Comparison of ENCODE assay signal across 8 mouse cellular contexts in genomic region chr3:90508950-90509746, GRCm38 (mm10). TPM values are rescaled to one million over a fixed set of nuclear protein-coding genes. Genes with fewer than 3 reads are reported as not detected.
DNase-seq lines count a peak whose midpoint lies in the region; ATAC-seq lines count a peak whose summit lies in the region.

Gene Chtop (minus strand): TSS chr3:90509498.

- under 1% methylated on average over 61 of the region's 66 CpGs for WGBS in hindbrain, embryonic 16.5 days
- 1% methylated on average over 57 of the region's 66 CpGs for WGBS in macrophage (ENCODE audit: missing documents)

- DNase-seq in WW6 (ENCODE audit: low read depth, low spot score), result peak; percentile 98
- DNase-seq in cerebellum, postnatal 4 days (ENCODE audit: low spot score in 2 of 2), result peak; percentile 98 to 99
- DNase-seq in gastrocnemius, adult 18-20 months (ENCODE audit: low spot score), result peak; percentile 100
- DNase-seq in left cerebral cortex, adult 18-20 months (ENCODE audit: low spot score in 2 of 2), result peak; percentile 99 to 100
- DNase-seq in right cerebral cortex, adult 18-20 months, result peak; percentile 99
- DNase-seq in urinary bladder, postnatal 10 days (ENCODE audit: low spot score), result peak; percentile 97

- H3K27ac ChIP-seq in hindbrain, embryonic 16.5 days (ENCODE audit: low read depth, low read length), result peak within 1 kb of the TSS; percentile 97
- H3K27ac ChIP-seq in macrophage, result peak within 1 kb of the TSS; percentile 57

- H3K4me2 ChIP-seq in hindbrain, embryonic 16.5 days (ENCODE audit: low read length), result peak within 1 kb of the TSS; percentile 67

- peaks cover 46% of the 10 kb centered on the region for H3K79me2 ChIP-seq in macrophage (ENCODE audit: inconsistent target)

- peak within 1 kb of the TSS; percentile 98 for H3K9ac ChIP-seq in hindbrain, embryonic 16.5 days (ENCODE audit: low read depth, low read length)

- H3K27me3 ChIP-seq in hindbrain, embryonic 16.5 days (replicated peaks; ENCODE audit: control insufficient read depth, insufficient read depth, low read length), result peaks cover 16% of the 10 kb centered on the region

- H3K9me3 ChIP-seq in hindbrain, embryonic 16.5 days (ENCODE audit: control insufficient read depth, low read length), result no peaks in the 10 kb centered on the region

- H3K36me3 ChIP-seq in hindbrain, embryonic 16.5 days (ENCODE audit: control insufficient read depth, insufficient read depth, low read length), result peaks cover 15% of the 10 kb centered on the region
- peaks cover 31% of the 10 kb centered on the region for H3K36me3 ChIP-seq in macrophage (ENCODE audit: inconsistent target)

- peak; percentile 94 for ATAC-seq in hindbrain, embryonic 16.5 days

- peaks cover 16% of the 10 kb centered on the region for H3K4me1 ChIP-seq in hindbrain, embryonic 16.5 days (ENCODE audit: control insufficient read depth, insufficient read depth, low read depth, low read length)

- peak within 1 kb of the TSS; percentile 85 for H3K4me3 ChIP-seq in hindbrain, embryonic 16.5 days (ENCODE audit: low read length)
- peak within 1 kb of the TSS; percentile 84 for H3K4me3 ChIP-seq in macrophage (ENCODE audit: inconsistent target)

RNA-seq across cellular contexts. Expression of gene Chtop, which starts in this region (rescaled TPM):
- total RNA-seq in gastrocnemius, adult 18-20 months (2021), result 100 to 1,000 TPM in 1 of 2 experiments, 10 to 100 TPM in 1; 88.7 to 103 TPM
- polyA plus RNA-seq in hindbrain, embryonic 16.5 days (2015; fragmentation: Nextera tagmentation; extraction: Ambion mirVana), result 161 and 164 TPM in 2 replicates
- 100 to 1,000 TPM; 165 TPM for total RNA-seq in left cerebral cortex, adult 18-20 months (2021)
- 10 to 100 TPM; 48.8 to 85.5 (median 71.0) TPM for total RNA-seq in macrophage (2018; cell fraction: chromatin; rRNA removed)
- total RNA-seq in macrophage (2018; cell fraction: cytosol; rRNA removed), result 10 to 100 TPM; 54.6 to 73.0 (median 65.6) TPM
- total RNA-seq in macrophage (2018; cell fraction: nucleus; rRNA removed), result 100 to 1,000 TPM in 1 of 26 experiments, 10 to 100 TPM in 25; 73.6 to 102 (median 89.1) TPM
- 50.7 to 64.7 TPM (median 57.9 TPM) in 3 replicates for polyA plus RNA-seq in macrophage (2018)

Comparison
In these comparisons a context has a peak if more than half of its experiments do, and no peak if none do; other contexts are left out.
1. Peak in every context shown above with its lines: DNase-seq, ATAC-seq, H3K4me3 ChIP-seq and H3K27ac ChIP-seq.